Comparison of ENCODE assay signal across 9 mouse cellular contexts in genomic region chr2:178327466-178328040, GRCm38 (mm10).
DNase-seq lines count a peak whose midpoint lies in the region; ATAC-seq and TF ChIP-seq lines count a peak whose summit lies in the region.
"Had no signal": no experiment of that assay in that cellular context is flagged by ENCODE, and none has a peak within 500 bp of the region (broad histone marks: within the 10 kb centered on the region; RNA-seq: fewer than 3 reads in every experiment).

No protein-coding gene starts in this region.

- peak overlapping the region; percentile 39; the same call in 1 of the 2 replicates for H3K27ac ChIP-seq in hindbrain, embryonic 11.5 days (ENCODE audit: low read depth, low read length)
- H3K27ac ChIP-seq in lung, embryonic 14.5 days (ENCODE audit: low read depth): no peak overlapping the region

- H3K9me3 ChIP-seq in hindbrain, embryonic 11.5 days (ENCODE audit: control insufficient read depth, low read length): no peaks in the 10 kb centered on the region
- no peaks in the 10 kb centered on the region for H3K9me3 ChIP-seq in lung, embryonic 14.5 days (ENCODE audit: low read depth, low read length)

- H3K4me2 ChIP-seq in hindbrain, embryonic 11.5 days (replicated peaks; ENCODE audit: low read depth, low read length): 0 out of 2 replicates have a peak overlapping the region, but pooled peaks have one; percentile 20
- peak overlapping the region; percentile 21 for H3K4me2 ChIP-seq in lung, embryonic 14.5 days

- no peak overlapping the region; the same call in 1 of the 2 replicates for H3K9ac ChIP-seq in hindbrain, embryonic 11.5 days (ENCODE audit: low read depth, low read length)
- H3K9ac ChIP-seq in lung, embryonic 14.5 days: no peak overlapping the region

- no peak overlapping the region for H3K4me3 ChIP-seq in hindbrain, embryonic 11.5 days (ENCODE audit: low read depth, low read length)
- H3K4me3 ChIP-seq in lung, embryonic 14.5 days (ENCODE audit: low read depth, low read length): no peak overlapping the region
- H3K4me3 ChIP-seq: erythroblast, embryonic 14.5 days had no signal

- WGBS in hindbrain, embryonic 11.5 days: 19% methylated on average over 12 of the region's 12 CpGs
- WGBS in lung, embryonic 14.5 days: 12% methylated on average over 12 of the region's 12 CpGs

- no peaks in the 10 kb centered on the region for H3K27me3 ChIP-seq in hindbrain, embryonic 11.5 days (ENCODE audit: control insufficient read depth, insufficient read depth, low read length)
- no peaks in the 10 kb centered on the region for H3K27me3 ChIP-seq in lung, embryonic 14.5 days (ENCODE audit: insufficient read depth, low read length)

- peak; percentile 96 for ATAC-seq in hindbrain, embryonic 11.5 days (ENCODE audit: low FRiP score)
- ATAC-seq in lung, embryonic 14.5 days (ENCODE audit: insufficient read depth): peak; percentile 97

- peaks cover 4% of the 10 kb centered on the region for H3K4me1 ChIP-seq in hindbrain, embryonic 11.5 days (replicated peaks; ENCODE audit: control insufficient read depth, insufficient read depth, low read length)
- H3K4me1 ChIP-seq in lung, embryonic 14.5 days (ENCODE audit: insufficient read depth): no peaks in the 10 kb centered on the region

- peak; percentile 9 for DNase-seq in WW6 (ENCODE audit: low read depth, low spot score)
- peak; percentile 85 for DNase-seq in cerebellum, adult 9-11 months
- DNase-seq in frontal cortex, postnatal 14 days (ENCODE audit: low spot score in 2 of 2): peak; percentile 79
- peak; percentile 85 for DNase-seq in hindbrain, embryonic 11.5 days (ENCODE audit: low spot score)
- peak; percentile 88 for DNase-seq in layer of hippocampus, adult 9-11 months
- DNase-seq in lung, embryonic 14.5 days: peak; percentile 80
- peak; percentile 87 for DNase-seq in retina, embryonic 14.5 days (ENCODE audit: low spot score)
- no peak for DNase-seq in c-Kit-positive CD71-positive TER-119-positive erythroid progenitor cells, embryonic 14.5 days (ENCODE audit: low spot score)

- no peaks in the 10 kb centered on the region for H3K36me3 ChIP-seq in hindbrain, embryonic 11.5 days (ENCODE audit: control insufficient read depth, insufficient read depth, low read length)
- H3K36me3 ChIP-seq in lung, embryonic 14.5 days (ENCODE audit: insufficient read depth): no peaks in the 10 kb centered on the region

- no peak for TF ChIP-seq CTCF in lung, embryonic 14.5 days (IDR thresholded peaks at IDR 0.05; ENCODE audit: low read depth)
